Mouse (Mus musculus) liver, embryonic 11.5 days (tissue): ENCODE results near the gene Pknox2. TPM values are rescaled to one million over a fixed set of nuclear protein-coding genes. Genes with fewer than 3 reads are reported as not detected.

Source experiments
- ATAC-seq: fragments of 200-750 bp; cut with Nextera tagmentation; replicated peaks from 2 replicates; pipeline ENCODE4 v1.8.0; 2017; ENCODE audit warnings: moderate number of reproducible peaks, mild to moderate bottlenecking, moderate TSS enrichment, moderate library complexity; ENCODE audit not compliant: low FRiP score
- DNase-seq: peaks from one replicate; pipeline ENCODE4 v3.0.0-alpha.2; 2017; ENCODE audit warnings: low spot score
- H3K27ac ChIP-seq: fragments of 300-500 bp; sonication (generic); 2 replicates; pipeline ENCODE4 v1.5.1; 2014; ENCODE audit warnings: mild to moderate bottlenecking, low read depth, low read length, control low read depth
- H3K27me3 ChIP-seq: fragments of 300-500 bp; sonication (generic); replicated peaks from 2 replicates; pipeline ENCODE4 v1.6.1; 2014; ENCODE audit warnings: low read length, mixed read lengths; ENCODE audit not compliant: control insufficient read depth, insufficient read depth
- H3K36me3 ChIP-seq: fragments of 300-500 bp; sonication (generic); 2 replicates; pipeline ENCODE4 v1.6.1; 2014; ENCODE audit warnings: mild to moderate bottlenecking, low read length, moderate library complexity, mixed read lengths; ENCODE audit not compliant: control insufficient read depth, insufficient read depth
- H3K4me1 ChIP-seq: fragments of 300-500 bp; sonication (generic); replicated peaks from 2 replicates; pipeline ENCODE4 v1.6.1; 2014; ENCODE audit warnings: low read length, mixed read lengths; ENCODE audit not compliant: control insufficient read depth, insufficient read depth
- H3K4me2 ChIP-seq: fragments of 300-500 bp; sonication (generic); 2 replicates; pipeline ENCODE4 v1.6.1; 2014; ENCODE audit warnings: mild to moderate bottlenecking, control low read depth, moderate library complexity
- H3K4me3 ChIP-seq: fragments of 300-500 bp; sonication (generic); 2 replicates; pipeline ENCODE4 v1.5.1; 2014; ENCODE audit warnings: low read depth, low read length, control low read depth
- H3K9ac ChIP-seq: fragments of 300-500 bp; sonication (generic); 2 replicates; pipeline ENCODE4 v1.6.1; 2014; ENCODE audit warnings: low read depth, low read length, control low read depth
- H3K9me3 ChIP-seq: fragments of 300-500 bp; sonication (generic); 2 replicates; pipeline ENCODE4 v1.6.1; 2016; ENCODE audit warnings: low read length, inconsistent platforms, mixed read lengths; ENCODE audit not compliant: control insufficient read depth
- WGBS: fragments of 180-500 bp; shearing (Covaris S2); extraction: QIAGEN DNeasy Blood & Tissue Kit; methylation state at CpG from one replicate; pipeline ENCODE4 v1.1.7; 2014; 5-methylcytosine and 5-hydroxymethylcytosine counted together
- polyA plus RNA-seq: library from polyadenylated mRNA; unstranded; fragments of >200 nt; fragmentation: Nextera tagmentation; extraction: Ambion mirVana; gene quantifications from 2 replicates; pipeline ENCODE4 v1.2.1, GENCODE M21; 2014

Gene Pknox2
- polyA plus RNA-seq, 1 experiment from 2014 or later: 2.9 TPM

DNA sequence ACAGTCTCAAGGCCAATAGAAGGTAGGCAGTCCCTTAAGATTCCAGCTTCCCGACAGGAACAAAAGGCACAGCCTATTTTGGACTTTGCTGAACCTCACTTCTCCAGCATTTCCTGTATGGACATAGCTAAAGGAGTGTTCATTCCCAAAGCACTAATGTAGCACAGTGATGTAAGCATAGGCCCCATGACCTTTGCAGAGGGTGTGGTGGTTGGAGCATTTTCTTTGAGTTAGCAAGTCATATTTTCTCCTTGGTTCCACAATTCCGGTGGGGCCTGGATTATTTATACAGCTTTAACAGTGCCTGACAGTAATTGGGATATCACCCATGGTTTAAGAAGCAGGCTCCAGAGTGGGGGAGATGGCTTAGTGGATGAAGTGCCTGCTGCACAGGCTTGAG is 298.5 kb downstream of the Pknox2 start:
- H3K9ac ChIP-seq: no peak overlapping the region
- no peaks in the 10 kb centered on the region for H3K36me3 ChIP-seq
- DNase-seq (no peak), ATAC-seq (no peak)
- no peak overlapping the region for H3K4me2 ChIP-seq
- H3K4me3 ChIP-seq: no peak overlapping the region
- H3K27me3 ChIP-seq: no peaks in the 10 kb centered on the region
- H3K4me1 ChIP-seq: no peaks in the 10 kb centered on the region
- WGBS: 73% methylated on average over 2 of the region's 2 CpGs
- H3K27ac ChIP-seq: no peak overlapping the region
- H3K9me3 ChIP-seq: no peaks in the 10 kb centered on the region

DNA sequence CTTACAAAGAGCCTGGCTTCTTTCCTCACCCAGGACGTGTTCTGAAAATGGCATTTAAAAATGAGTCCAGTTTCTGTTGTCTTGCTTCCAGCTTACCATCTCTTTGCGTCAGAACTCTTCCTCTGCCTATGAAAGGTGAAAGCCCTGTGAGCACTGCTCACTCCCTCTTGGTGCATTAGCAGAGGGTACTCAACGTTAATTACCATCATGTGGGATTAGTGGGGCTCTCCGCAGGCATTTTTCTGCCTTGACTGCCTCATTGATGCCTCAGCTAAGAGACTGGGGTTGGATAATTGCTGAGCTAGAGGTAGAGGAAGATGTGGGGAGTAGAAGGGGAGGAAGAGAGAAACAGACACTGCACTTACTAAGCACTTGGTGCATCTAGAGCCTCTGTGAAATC is 300.9 kb downstream of the Pknox2 start:
- Histone ChIP-seq H3K36me3 (no peaks in the 10 kb centered on the region), H3K9ac (no peak overlapping the region), H3K4me3 (no peak overlapping the region), H3K4me1 (no peaks in the 10 kb centered on the region), H3K4me2 (no peak overlapping the region), H3K27me3 (no peaks in the 10 kb centered on the region), H3K27ac (no peak overlapping the region), H3K9me3 (no peaks in the 10 kb centered on the region)
- ATAC-seq (no peak), DNase-seq (no peak)
- WGBS: 41% methylated on average over 4 of the region's 4 CpGs

Other genes with a start within 250 kb of the Pknox2 start
- gene Tmem218, start 60.8 kb upstream of the Pknox2 start, polyA plus RNA-seq: 5.8 and 6.7 TPM in 2 replicates
- 1.7 and 2.0 TPM in 2 replicates for gene Slc37a2, start 108.3 kb upstream of the Pknox2 start, polyA plus RNA-seq
- 6.4 and 6.6 TPM in 2 replicates for gene Ccdc15, start 201.0 kb upstream of the Pknox2 start, polyA plus RNA-seq
- not detected in 2 replicates for gene Hepacam, start 219.9 kb upstream of the Pknox2 start, polyA plus RNA-seq